Mouse (Mus musculus): ENCODE results near the gene Pfn3. TPM values are rescaled to one million over a fixed set of nuclear protein-coding genes. Genes with fewer than 3 reads are reported as not detected.

The Pfn3 gene
- not detected for total RNA-seq (2018; cell fraction: chromatin; rRNA removed)
- not detected for total RNA-seq (2018; cell fraction: cytosol; rRNA removed)
- total RNA-seq (2018; cell fraction: nucleus; rRNA removed): not detected
- polyA plus RNA-seq (2018): not detected in 3 replicates

DNA sequence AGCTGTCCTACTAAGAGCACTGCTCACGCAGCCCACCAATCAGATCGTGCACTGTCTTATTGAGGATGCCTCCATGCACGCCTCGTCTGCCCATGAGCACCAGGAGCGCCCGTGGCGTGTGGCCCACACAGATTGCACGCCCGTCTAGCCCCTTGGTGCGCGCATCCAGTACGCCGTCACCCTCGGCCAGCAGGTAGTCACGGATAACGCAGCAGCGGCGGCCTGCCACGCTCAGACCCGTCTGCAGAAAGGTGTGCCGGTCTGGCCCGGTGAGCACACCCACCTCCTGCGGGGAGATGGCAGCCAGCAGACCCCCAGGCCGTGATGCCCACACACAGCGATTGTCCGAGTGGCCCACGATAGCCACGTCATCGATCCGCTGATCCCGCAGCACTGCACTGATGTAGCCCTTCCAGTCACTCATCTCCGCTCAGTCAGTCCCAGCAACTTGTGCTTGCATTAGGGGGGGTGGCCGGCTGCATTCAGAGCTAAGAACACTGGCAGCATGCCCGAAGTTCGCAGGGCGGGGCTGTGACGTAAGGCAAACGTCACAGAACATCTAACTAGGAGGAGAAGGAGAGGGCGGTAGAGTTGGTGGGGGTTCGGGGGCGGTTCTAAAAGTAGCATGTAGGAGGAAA lies at the start of gene Pfn3:
Gene Pfn3, minus strand, starts transcription at position 490 of the 638 bp plus-strand sequence.
- 74% methylated on average over 38 of the region's 41 CpGs for WGBS (ENCODE audit: missing documents)
- Histone ChIP-seq H3K36me3 (ENCODE audit: inconsistent target) (no peaks in the 10 kb centered on the region), H3K79me2 (ENCODE audit: inconsistent target) (no peaks in the 10 kb centered on the region), H3K4me3 (ENCODE audit: inconsistent target) (no peak within 1 kb of the TSS), H3K27ac (no peak within 1 kb of the TSS)

DNA sequence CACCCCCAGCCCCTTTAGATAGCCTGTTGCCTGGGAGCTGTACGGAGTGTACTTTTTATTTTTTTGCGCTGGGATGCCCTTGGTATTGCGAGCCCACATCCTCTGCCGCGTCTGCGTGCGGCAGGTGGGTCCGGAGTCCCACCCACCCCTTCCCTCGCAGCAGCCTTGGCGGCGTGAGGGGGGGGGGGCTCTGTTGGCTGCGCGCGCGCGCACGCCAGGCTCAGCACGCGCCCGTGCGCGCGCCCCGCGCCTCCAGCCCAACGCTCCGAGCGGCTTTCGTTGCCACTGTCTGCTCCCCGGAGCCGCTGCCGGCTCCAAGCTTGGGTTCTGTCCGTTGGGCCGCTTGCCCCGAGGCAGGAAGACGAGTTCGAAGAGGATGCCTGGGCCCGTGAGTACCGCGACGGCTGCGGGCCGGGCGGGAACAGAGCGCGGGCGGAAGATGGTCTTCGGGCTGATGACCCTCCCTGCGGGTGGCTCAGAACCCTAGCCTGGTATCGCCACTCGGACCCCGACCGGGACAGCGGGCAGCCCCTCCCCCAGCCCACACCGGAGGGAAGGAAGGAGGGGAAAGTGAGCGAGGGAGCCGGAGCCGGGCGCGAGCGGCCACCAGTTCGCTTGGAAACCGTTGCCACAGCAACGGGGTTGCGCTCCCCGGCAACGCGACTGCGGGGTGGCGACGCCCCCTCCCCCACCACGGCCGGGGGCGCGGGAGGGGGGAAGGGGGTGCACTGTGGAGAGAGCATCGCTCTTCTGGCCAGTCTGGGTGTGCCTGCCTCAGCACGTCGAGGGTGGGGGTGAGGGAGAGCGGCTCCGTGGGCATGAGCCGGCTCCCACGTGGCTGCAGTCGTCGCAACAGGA lies 49.2 kb upstream of the Pfn3 start, which contains the start of gene Prr7:
Gene Prr7, plus strand, starts transcription at position 241 of the 858 bp plus-strand sequence.
- Histone ChIP-seq H3K4me3 (ENCODE audit: inconsistent target) (no peak within 1 kb of the TSS), H3K27ac (no peak within 1 kb of the TSS), H3K79me2 (ENCODE audit: inconsistent target) (no peaks in the 10 kb centered on the region), H3K36me3 (ENCODE audit: inconsistent target) (peaks cover 11% of the 10 kb centered on the region; the same call in 1 of the 2 replicates)
- WGBS (ENCODE audit: missing documents): 3% methylated on average over 81 of the region's 84 CpGs

DNA sequence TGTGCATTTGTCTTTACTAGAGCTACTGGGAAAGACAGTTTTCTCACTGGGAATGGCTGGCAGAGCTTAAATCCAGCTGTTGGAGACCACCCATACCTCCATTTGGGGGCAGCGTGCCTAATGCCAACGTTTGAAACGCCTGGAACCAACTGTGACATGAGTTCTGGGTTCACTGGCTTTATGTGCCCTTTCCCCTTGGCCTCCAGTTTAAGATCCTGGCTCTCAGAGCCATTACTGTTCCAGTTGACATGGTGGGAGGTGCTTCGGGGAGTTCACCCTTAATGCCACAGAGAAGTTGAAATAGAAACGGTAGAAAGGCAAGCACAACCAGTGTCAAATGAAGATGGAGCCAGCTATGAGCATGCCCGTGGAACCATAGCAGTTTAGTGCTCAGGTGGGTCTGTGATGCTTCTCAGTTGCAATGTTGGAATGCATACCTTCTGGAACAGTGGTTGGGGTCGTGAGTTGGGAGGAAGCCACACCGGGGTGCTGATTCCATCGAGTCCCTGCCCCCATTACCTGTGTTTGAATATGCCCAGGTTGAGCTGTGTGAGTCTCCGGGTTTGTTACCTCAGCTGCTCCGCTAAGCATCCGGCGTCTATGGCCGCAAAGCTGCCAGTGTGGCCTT lies 48.5 kb upstream of the Pfn3 start:
- Histone ChIP-seq H3K4me3 (ENCODE audit: inconsistent target) (no peak overlapping the region), H3K79me2 (ENCODE audit: inconsistent target) (no peaks in the 10 kb centered on the region), H3K36me3 (ENCODE audit: inconsistent target) (peaks cover 19% of the 10 kb centered on the region; the same call in 1 of the 2 replicates), H3K27ac (no peak overlapping the region)
- 33% methylated on average over 14 of the region's 14 CpGs for WGBS (ENCODE audit: missing documents)

DNA sequence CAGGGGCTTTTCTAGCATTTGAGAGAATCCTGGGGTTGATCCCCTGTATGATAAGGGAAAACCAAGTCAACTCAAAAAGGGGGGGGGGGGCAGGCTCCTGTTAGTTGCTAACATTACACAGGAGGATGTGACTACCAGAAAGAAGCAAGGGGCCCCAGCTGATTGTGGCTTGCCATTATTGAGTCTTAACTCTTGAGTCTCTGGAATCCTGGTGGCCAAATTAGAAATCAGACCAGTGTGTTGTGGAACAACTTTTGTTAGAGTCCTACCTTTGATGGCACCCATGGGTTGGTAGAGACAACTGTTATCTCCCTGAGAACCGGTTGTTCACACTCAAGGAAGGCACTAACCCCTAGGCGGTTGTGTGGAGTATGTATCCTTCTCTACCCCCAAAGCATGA lies 47.9 kb upstream of the Pfn3 start:
- peaks cover 20% of the 10 kb centered on the region; the same call in 1 of the 2 replicates for H3K36me3 ChIP-seq (ENCODE audit: inconsistent target)
- H3K79me2 ChIP-seq (ENCODE audit: inconsistent target): no peaks in the 10 kb centered on the region
- WGBS (ENCODE audit: missing documents): 96% methylated on average over 2 of the region's 2 CpGs
- no peak overlapping the region for H3K27ac ChIP-seq
- H3K4me3 ChIP-seq (ENCODE audit: inconsistent target): no peak overlapping the region

DNA sequence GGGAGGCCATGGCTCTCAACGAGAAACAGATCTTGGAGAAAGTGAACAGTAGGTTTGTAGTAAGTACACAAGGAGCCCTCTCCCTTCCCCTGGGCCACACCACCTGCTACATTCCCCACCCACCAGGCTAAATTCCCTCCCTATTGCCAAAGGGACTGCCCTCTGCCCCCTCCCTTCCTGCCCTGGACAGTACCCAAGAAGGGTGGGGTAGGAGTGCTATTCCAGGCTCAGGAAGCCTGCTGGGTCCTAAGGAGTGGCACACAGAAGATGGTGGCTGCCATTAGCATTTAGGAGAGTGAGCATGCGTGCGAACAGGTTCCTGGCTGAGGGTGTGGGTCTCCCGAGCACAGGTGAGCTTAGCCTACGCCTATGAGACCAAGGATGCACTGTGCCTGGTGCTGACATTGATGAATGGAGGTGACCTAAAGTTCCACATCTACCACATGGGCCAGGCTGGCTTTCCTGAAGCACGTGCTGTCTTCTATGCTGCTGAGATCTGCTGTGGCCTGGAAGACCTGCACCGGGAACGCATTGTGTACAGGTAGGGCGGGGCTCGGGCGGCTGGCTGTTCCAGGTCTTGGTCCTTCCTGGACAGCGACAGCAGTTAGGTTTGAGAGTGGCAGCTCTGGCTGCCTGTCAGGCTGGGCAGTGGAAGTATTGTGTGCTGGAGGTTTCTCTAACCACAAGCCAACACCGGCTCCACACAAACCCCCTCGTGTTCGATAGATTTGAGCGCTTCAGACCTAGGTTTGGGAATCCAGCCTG lies 36.9 kb upstream of the Pfn3 start:
- H3K27ac ChIP-seq: no peak overlapping the region
- WGBS (ENCODE audit: missing documents): 95% methylated on average over 14 of the region's 16 CpGs
- peaks cover 17% of the 10 kb centered on the region; the same call in 1 of the 2 replicates for H3K79me2 ChIP-seq (ENCODE audit: inconsistent target)
- H3K36me3 ChIP-seq (ENCODE audit: inconsistent target): peaks cover 39% of the 10 kb centered on the region; the same call in 1 of the 2 replicates
- no peak overlapping the region for H3K4me3 ChIP-seq (ENCODE audit: inconsistent target)

DNA sequence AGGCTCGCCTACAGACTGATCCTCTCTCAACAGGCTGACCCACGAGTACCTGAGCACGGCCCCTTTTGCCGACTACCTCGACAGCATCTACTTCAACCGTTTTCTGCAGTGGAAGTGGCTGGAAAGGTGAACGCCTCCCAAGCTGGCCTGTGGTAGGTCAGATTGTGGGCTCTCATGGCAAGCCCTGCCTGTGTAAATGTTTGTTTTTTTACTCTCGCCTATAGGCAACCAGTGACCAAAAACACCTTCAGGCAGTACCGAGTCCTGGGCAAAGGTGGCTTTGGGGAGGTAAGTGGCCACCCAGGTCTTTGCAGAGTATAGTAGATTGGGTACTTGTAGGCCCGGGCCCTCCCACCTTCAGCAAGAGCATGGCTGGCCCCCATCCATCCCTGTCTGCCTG lies 36.3 kb upstream of the Pfn3 start:
- Histone ChIP-seq H3K36me3 (ENCODE audit: inconsistent target) (peaks cover 39% of the 10 kb centered on the region; the same call in 1 of the 2 replicates), H3K79me2 (ENCODE audit: inconsistent target) (peaks cover 24% of the 10 kb centered on the region; the same call in 1 of the 2 replicates), H3K27ac (no peak overlapping the region), H3K4me3 (ENCODE audit: inconsistent target) (no peak overlapping the region)
- 95% methylated on average over 10 of the region's 10 CpGs for WGBS (ENCODE audit: missing documents)

DNA sequence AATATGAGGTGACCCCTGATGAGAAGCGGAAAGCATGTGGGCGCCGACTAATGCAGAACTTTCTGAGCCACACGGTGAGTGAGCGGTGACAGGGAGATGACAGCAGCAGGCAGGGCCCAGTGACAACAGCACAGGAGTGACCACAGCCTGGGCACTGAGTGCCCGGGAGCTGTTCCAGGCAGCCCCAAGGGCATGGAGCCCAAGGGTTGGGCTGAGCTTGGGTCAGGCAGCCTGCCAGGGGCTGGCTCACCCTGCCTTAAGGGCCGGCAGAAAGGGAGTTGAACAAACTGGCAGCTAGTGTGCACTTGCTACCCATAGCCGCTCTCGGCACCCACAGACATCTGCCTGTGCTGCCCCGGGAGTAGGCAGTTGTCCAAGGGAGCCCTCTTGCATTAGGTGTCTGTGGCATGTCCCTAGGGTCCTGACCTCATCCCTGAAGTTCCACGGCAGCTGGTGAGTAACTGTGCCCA lies 35.5 kb upstream of the Pfn3 start:
- Histone ChIP-seq H3K79me2 (ENCODE audit: inconsistent target) (peaks cover 32% of the 10 kb centered on the region; the same call in 1 of the 2 replicates), H3K4me3 (ENCODE audit: inconsistent target) (no peak overlapping the region), H3K27ac (no peak overlapping the region), H3K36me3 (ENCODE audit: inconsistent target) (peaks cover 39% of the 10 kb centered on the region; the same call in 1 of the 2 replicates)
- 92% methylated on average over 11 of the region's 11 CpGs for WGBS (ENCODE audit: missing documents)

DNA sequence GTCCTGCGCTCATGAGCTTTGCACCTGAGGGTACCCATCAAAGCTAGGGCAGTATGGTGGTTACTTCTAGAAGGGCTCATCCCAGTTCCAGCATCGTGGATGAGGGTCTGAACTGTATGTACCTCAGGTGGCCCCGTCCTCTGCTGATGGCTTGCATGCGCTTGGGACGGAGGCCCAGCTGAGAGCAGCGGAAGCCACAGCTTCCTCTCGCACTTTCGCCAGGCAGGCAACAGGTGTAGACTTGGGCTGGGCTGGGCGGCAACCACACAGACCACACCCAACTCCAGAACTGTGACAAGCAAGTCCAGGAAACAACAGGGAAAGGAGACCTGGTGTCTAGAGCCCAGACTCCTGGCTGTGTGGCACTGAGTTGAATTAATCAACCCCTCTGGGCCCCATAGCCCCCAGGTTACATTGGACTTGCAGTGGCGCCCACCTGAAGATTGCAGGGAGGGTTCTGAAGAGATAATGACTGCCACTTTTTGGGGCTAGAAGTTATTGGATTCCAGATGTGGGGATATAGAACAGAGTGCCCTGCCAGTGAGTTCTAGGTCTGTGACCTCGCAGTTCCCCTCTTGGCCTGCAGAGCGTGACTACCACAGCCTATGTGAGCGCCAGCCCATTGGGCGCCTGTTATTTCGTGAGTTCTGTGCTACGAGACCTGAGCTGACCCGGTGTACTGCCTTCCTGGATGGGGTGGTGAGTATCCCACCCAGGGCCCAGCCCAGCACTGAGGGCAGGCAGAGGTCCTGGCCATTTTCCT lies 34.8 kb upstream of the Pfn3 start:
- peaks cover 39% of the 10 kb centered on the region; the same call in 1 of the 2 replicates for H3K36me3 ChIP-seq (ENCODE audit: inconsistent target)
- peaks cover 32% of the 10 kb centered on the region; the same call in 1 of the 2 replicates for H3K79me2 ChIP-seq (ENCODE audit: inconsistent target)
- H3K27ac ChIP-seq: no peak overlapping the region
- 79% methylated on average over 17 of the region's 17 CpGs for WGBS (ENCODE audit: missing documents)
- H3K4me3 ChIP-seq (ENCODE audit: inconsistent target): no peak overlapping the region

DNA sequence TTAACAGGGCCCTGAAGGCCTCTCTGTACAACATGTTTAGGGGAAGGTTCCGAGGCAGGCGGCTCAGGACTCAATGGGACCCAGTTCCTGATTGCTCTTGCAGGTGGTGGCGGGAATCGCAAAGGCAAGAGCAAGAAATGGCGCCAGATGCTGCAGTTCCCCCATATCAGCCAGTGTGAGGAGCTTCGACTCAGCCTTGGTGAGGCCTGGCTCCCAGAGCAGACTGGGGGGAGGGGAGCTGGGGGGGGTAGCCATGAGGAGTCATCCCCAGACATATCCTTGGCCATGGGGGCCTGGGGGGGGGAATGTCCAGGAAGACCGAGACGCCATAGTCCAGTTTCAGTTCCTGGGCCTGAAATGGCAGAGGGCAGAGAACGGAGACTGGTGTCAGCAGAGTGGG lies 34.2 kb upstream of the Pfn3 start:
- WGBS (ENCODE audit: missing documents): 74% methylated on average over 7 of the region's 9 CpGs
- H3K36me3 ChIP-seq (ENCODE audit: inconsistent target): peaks cover 35% of the 10 kb centered on the region; the same call in 1 of the 2 replicates
- no peak overlapping the region for H3K27ac ChIP-seq
- H3K79me2 ChIP-seq (ENCODE audit: inconsistent target): peaks cover 32% of the 10 kb centered on the region; the same call in 1 of the 2 replicates
- H3K4me3 ChIP-seq (ENCODE audit: inconsistent target): no peak overlapping the region

DNA sequence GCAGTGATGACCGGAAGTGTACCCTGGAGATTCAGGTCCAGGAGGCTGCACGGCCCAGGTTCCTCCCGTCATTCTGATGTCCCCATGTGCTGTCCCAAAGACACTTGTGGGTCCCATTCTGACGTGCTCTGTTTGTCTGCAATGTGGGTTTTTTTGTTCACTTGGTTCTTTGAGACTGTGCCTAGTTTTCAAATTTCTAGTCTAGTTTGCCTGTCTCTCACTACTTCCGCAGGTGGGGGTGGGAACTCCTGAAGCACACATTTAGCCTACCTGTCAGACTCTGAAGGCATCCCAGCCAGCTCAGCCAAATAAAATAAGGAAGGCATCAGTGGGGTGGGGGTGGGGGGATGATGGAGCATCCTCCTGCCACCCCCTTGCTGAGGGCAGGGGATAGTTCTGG lies 33.1 kb upstream of the Pfn3 start:
- Histone ChIP-seq H3K27ac (no peak overlapping the region), H3K36me3 (ENCODE audit: inconsistent target) (peaks cover 26% of the 10 kb centered on the region; the same call in 1 of the 2 replicates), H3K4me3 (ENCODE audit: inconsistent target) (no peak overlapping the region), H3K79me2 (ENCODE audit: inconsistent target) (peaks cover 32% of the 10 kb centered on the region; the same call in 1 of the 2 replicates)
- WGBS (ENCODE audit: missing documents): 80% methylated on average over 5 of the region's 5 CpGs

DNA sequence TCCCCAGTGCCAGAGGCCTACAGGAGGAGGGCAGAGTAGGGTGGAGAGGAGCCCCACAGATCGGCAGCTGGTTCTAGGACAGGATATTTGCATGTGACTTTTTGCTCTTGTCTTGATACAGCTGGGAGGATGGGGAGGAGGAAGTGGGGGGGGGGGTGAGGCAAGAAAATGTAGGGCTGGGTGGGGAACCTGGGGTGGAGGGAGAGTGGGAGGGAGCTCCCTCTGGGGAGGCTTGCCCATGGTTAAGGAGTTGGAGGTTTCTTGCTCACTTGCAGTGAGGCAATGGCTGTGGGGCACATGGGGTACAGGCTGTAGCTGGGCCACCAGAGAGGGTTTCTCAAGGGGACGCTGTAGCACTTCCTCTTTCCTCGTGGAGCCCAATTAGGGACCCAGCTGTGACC lies 32.5 kb upstream of the Pfn3 start:
- 5% methylated on average over 3 of the region's 3 CpGs for WGBS (ENCODE audit: missing documents)
- Histone ChIP-seq H3K27ac (no peak overlapping the region), H3K4me3 (ENCODE audit: inconsistent target) (no peak overlapping the region), H3K79me2 (ENCODE audit: inconsistent target) (peaks cover 32% of the 10 kb centered on the region; the same call in 1 of the 2 replicates), H3K36me3 (ENCODE audit: inconsistent target) (peaks cover 20% of the 10 kb centered on the region; the same call in 1 of the 2 replicates)

DNA sequence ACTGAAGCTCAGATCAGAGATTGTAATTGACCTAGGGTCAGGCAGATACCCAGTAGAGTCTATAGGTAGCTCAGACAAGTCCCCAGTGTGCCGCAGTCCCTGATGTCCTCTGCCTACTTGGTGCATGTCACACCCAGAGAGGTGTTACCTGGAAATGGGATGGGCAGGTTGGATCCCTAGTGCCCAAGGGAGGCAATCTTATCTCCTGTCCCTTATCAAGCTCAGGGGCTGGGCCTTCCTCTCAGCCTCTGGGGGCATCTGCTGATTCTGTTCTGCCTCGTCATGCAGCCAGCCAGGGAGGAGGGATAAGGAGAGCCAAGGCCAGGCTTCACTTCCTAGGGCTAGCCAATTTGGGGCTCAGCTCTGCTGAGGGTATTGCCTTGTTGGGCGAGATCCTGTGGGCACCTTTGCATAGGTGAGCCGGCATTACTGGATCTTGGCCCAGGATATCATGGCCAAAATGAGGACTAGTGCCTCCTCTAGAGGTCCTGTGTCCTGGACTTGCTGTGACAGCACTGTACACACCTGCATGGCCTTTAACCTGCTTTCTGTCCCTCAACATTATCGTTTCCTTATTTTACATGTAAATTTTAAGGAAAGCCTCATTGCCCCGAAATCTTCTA lies 31.6 kb upstream of the Pfn3 start:
- peaks cover 32% of the 10 kb centered on the region; the same call in 1 of the 2 replicates for H3K79me2 ChIP-seq (ENCODE audit: inconsistent target)
- no peak overlapping the region for H3K4me3 ChIP-seq (ENCODE audit: inconsistent target)
- no peak overlapping the region for H3K27ac ChIP-seq
- 75% methylated on average over 6 of the region's 6 CpGs for WGBS (ENCODE audit: missing documents)
- H3K36me3 ChIP-seq (ENCODE audit: inconsistent target): peaks cover 10% of the 10 kb centered on the region; the same call in 1 of the 2 replicates

Data from macrophage (primary cell).